Mouse (Mus musculus): ENCODE results near the gene Ubl5. TPM values are rescaled to one million over a fixed set of nuclear protein-coding genes. Genes with fewer than 3 reads are reported as not detected.
A peak's percentile ranks its signal among the peaks of the same experiment; 100 is the strongest.

The Ubl5 gene
- polyA plus RNA-seq, 1 experiment: 566 TPM

DNA sequence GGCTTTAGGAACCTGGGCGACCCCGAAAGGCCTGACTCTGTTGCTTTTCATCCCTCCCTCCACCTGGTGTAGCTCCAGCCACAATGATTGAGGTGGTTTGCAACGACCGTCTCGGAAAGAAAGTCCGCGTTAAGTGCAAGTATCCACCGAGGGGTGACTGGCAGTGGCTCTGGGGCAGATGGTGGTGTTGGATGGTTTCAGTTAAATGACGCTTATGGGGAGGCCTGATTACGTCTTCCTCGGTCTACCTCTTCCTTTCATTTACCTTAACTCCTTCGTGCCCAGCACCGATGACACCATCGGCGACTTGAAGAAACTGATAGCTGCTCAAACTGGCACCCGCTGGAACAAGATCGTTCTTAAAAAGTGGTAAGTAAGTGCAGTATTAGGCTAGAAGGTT lies 2.4 kb downstream of the Ubl5 start:
- Histone ChIP-seq H3K79me3 (ENCODE audit: low read depth) (peaks cover 37% of the 10 kb centered on the region), H3K36me3 (ENCODE audit: control insufficient read depth, insufficient read depth) (peaks cover 10% of the 10 kb centered on the region), H3K27me3 (ENCODE audit: control insufficient read depth, insufficient read depth, insufficient read length) (no peaks in the 10 kb centered on the region), H3ac (ENCODE audit: control insufficient read depth, insufficient read length, low read depth) (peak overlapping the region; percentile 75), H3K4me3 (ENCODE audit: insufficient read depth, poor library complexity, severe bottlenecking) (peak overlapping the region; percentile 95), H3K79me2 (ENCODE audit: control insufficient read depth, insufficient read depth) (peaks cover 63% of the 10 kb centered on the region)
- TF ChIP-seq USF1 (IDR thresholded peaks at IDR 0.05; ENCODE audit: low read depth) (no peak), CEBPB (IDR thresholded peaks at IDR 0.05; ENCODE audit: low read depth) (no peak), MYOG (IDR thresholded peaks at IDR 0.05; ENCODE audit: control insufficient read depth, extremely low read depth, insufficient read length) (no peak), MYOD1 (IDR thresholded peaks at IDR 0.05; ENCODE audit: control insufficient read depth, insufficient read length, low read depth) (no peak), CTCF (IDR thresholded peaks at IDR 0.05; ENCODE audit: control insufficient read depth, insufficient read depth, insufficient read length) (no peak), FOSL1 (IDR thresholded peaks at IDR 0.05; ENCODE audit: insufficient read depth, low read length, poor library complexity, severe bottlenecking) (no peak), MAX (IDR thresholded peaks at IDR 0.05) (no peak)

DNA sequence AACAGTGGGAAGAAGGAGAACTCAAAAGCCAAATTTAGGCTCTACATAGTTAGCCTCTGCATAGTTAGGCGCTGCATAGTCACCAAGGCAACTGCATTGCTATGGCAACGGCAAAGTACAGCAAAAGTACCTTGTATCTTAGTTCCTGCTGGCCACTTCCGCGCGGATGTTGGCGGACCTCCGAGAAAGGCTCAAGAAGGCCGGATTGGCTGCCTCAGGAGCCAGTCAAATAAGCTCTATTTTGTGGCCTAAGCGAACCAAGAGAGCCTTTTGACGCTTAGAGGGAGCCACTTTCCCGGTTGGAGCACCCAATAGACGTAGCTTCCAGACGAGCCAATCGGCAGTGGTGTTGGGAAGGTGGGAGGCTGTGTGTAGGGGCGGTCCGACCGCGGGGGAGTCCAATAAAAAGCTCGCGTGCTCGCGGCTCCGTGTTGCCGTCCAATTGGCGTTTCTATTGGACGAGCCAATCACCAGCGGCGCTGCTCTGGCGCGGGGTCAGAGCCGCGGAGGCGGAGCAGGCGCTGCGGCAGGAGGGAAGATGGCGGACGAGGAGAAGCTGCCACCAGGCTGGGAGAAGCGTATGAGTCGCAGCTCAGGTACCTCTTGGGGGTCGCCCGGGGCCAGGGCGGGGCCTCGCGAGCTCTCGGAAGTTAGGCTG lies 9.1 kb downstream of the Ubl5 start, which contains the start of gene Pin1:
Pin1 (plus strand) TSS at position 494 of the 658 bp plus-strand sequence.
- TF ChIP-seq MAX (IDR thresholded peaks at IDR 0.05) (no peak), CEBPB (IDR thresholded peaks at IDR 0.05; ENCODE audit: low read depth) (no peak), CTCF (IDR thresholded peaks at IDR 0.05; ENCODE audit: control insufficient read depth, insufficient read depth, insufficient read length) (no peak)

GRCm38 (mm10) chr9:20652260-20652658 lies 9.6 kb downstream of the Ubl5 start:
- peaks cover 54% of the 10 kb centered on the region for H3K79me2 ChIP-seq (ENCODE audit: control insufficient read depth, insufficient read depth)
- peaks cover 42% of the 10 kb centered on the region for H3K36me3 ChIP-seq (ENCODE audit: control insufficient read depth, insufficient read depth)
- H3K27me3 ChIP-seq (ENCODE audit: control insufficient read depth, insufficient read depth, insufficient read length): no peaks in the 10 kb centered on the region
- peak overlapping the region; percentile 75 for H3K4me3 ChIP-seq (ENCODE audit: insufficient read depth, poor library complexity, severe bottlenecking)
- H3K79me3 ChIP-seq (ENCODE audit: low read depth): peaks cover 42% of the 10 kb centered on the region
- H3ac ChIP-seq (ENCODE audit: control insufficient read depth, insufficient read length, low read depth): peak overlapping the region; percentile 88
- TF ChIP-seq CEBPB (IDR thresholded peaks at IDR 0.05; ENCODE audit: low read depth) (no peak), USF1 (IDR thresholded peaks at IDR 0.05; ENCODE audit: low read depth) (no peak), MYOG (IDR thresholded peaks at IDR 0.05; ENCODE audit: control insufficient read depth, extremely low read depth, insufficient read length) (no peak), CTCF (IDR thresholded peaks at IDR 0.05; ENCODE audit: control insufficient read depth, insufficient read depth, insufficient read length) (no peak), MAX (IDR thresholded peaks at IDR 0.05) (no peak), FOSL1 (IDR thresholded peaks at IDR 0.05; ENCODE audit: insufficient read depth, low read length, poor library complexity, severe bottlenecking) (no peak), MYOD1 (IDR thresholded peaks at IDR 0.05; ENCODE audit: control insufficient read depth, insufficient read length, low read depth) (no peak)

More for the DNA sequence above, 9.1 kb downstream of the Ubl5 start, which contains the start of gene Pin1:
- peaks cover 50% of the 10 kb centered on the region for H3K79me2 ChIP-seq (ENCODE audit: control insufficient read depth, insufficient read depth)
- no peaks in the 10 kb centered on the region for H3K27me3 ChIP-seq (ENCODE audit: control insufficient read depth, insufficient read depth, insufficient read length)
- peaks cover 37% of the 10 kb centered on the region for H3K79me3 ChIP-seq (ENCODE audit: low read depth)
- H3K36me3 ChIP-seq (ENCODE audit: control insufficient read depth, insufficient read depth): peaks cover 39% of the 10 kb centered on the region
- peak within 1 kb of the TSS; percentile 75 for H3K4me3 ChIP-seq (ENCODE audit: insufficient read depth, poor library complexity, severe bottlenecking)
- peak within 1 kb of the TSS; percentile 88 for H3ac ChIP-seq (ENCODE audit: control insufficient read depth, insufficient read length, low read depth)

GRCm38 (mm10) chr9:20653859-20654258 lies 11.2 kb downstream of the Ubl5 start:
- Histone ChIP-seq H3K27me3 (ENCODE audit: control insufficient read depth, insufficient read depth, insufficient read length) (no peaks in the 10 kb centered on the region), H3K79me3 (ENCODE audit: low read depth) (peaks cover 54% of the 10 kb centered on the region), H3K79me2 (ENCODE audit: control insufficient read depth, insufficient read depth) (peaks cover 68% of the 10 kb centered on the region), H3K4me3 (ENCODE audit: insufficient read depth, poor library complexity, severe bottlenecking) (no peak overlapping the region), H3K36me3 (ENCODE audit: control insufficient read depth, insufficient read depth) (peaks cover 54% of the 10 kb centered on the region), H3ac (ENCODE audit: control insufficient read depth, insufficient read length, low read depth) (no peak overlapping the region)
- no peak for TF ChIP-seq MYOG (IDR thresholded peaks at IDR 0.05; ENCODE audit: control insufficient read depth, extremely low read depth, insufficient read length)
- no peak for TF ChIP-seq MYOD1 (IDR thresholded peaks at IDR 0.05; ENCODE audit: control insufficient read depth, insufficient read length, low read depth)
- no peak for TF ChIP-seq FOSL1 (IDR thresholded peaks at IDR 0.05; ENCODE audit: insufficient read depth, low read length, poor library complexity, severe bottlenecking)
- no peak for TF ChIP-seq USF1 (IDR thresholded peaks at IDR 0.05; ENCODE audit: low read depth)
- TF ChIP-seq MAX (IDR thresholded peaks at IDR 0.05): no peak
- no peak for TF ChIP-seq CTCF (IDR thresholded peaks at IDR 0.05; ENCODE audit: control insufficient read depth, insufficient read depth, insufficient read length)
- no peak for TF ChIP-seq CEBPB (IDR thresholded peaks at IDR 0.05; ENCODE audit: low read depth)

- peaks cover 68% of the 10 kb centered on the region for H3K36me3 ChIP-seq (ENCODE audit: control insufficient read depth, insufficient read depth)
Measured at GRCm38 (mm10) chr9:20657546-20657945, 14.9 kb downstream of the Ubl5 start.

More at GRCm38 (mm10) chr9:20657546-20657945, 14.9 kb downstream of the Ubl5 start:
- Histone ChIP-seq H3K79me2 (ENCODE audit: control insufficient read depth, insufficient read depth) (peaks cover 77% of the 10 kb centered on the region), H3K79me3 (ENCODE audit: low read depth) (peaks cover 50% of the 10 kb centered on the region), H3ac (ENCODE audit: control insufficient read depth, insufficient read length, low read depth) (no peak overlapping the region), H3K27me3 (ENCODE audit: control insufficient read depth, insufficient read depth, insufficient read length) (no peaks in the 10 kb centered on the region), H3K4me3 (ENCODE audit: insufficient read depth, poor library complexity, severe bottlenecking) (no peak overlapping the region)
- TF ChIP-seq CEBPB (IDR thresholded peaks at IDR 0.05; ENCODE audit: low read depth) (no peak), MYOD1 (IDR thresholded peaks at IDR 0.05; ENCODE audit: control insufficient read depth, insufficient read length, low read depth) (no peak), MYOG (IDR thresholded peaks at IDR 0.05; ENCODE audit: control insufficient read depth, extremely low read depth, insufficient read length) (no peak), FOSL1 (IDR thresholded peaks at IDR 0.05; ENCODE audit: insufficient read depth, low read length, poor library complexity, severe bottlenecking) (no peak), MAX (IDR thresholded peaks at IDR 0.05) (no peak), CTCF (IDR thresholded peaks at IDR 0.05; ENCODE audit: control insufficient read depth, insufficient read depth, insufficient read length) (no peak), USF1 (IDR thresholded peaks at IDR 0.05; ENCODE audit: low read depth) (no peak)
